Mouse (Mus musculus): ENCODE measurements around the gene Prpf38b.

Prpf38b gene

DNA sequence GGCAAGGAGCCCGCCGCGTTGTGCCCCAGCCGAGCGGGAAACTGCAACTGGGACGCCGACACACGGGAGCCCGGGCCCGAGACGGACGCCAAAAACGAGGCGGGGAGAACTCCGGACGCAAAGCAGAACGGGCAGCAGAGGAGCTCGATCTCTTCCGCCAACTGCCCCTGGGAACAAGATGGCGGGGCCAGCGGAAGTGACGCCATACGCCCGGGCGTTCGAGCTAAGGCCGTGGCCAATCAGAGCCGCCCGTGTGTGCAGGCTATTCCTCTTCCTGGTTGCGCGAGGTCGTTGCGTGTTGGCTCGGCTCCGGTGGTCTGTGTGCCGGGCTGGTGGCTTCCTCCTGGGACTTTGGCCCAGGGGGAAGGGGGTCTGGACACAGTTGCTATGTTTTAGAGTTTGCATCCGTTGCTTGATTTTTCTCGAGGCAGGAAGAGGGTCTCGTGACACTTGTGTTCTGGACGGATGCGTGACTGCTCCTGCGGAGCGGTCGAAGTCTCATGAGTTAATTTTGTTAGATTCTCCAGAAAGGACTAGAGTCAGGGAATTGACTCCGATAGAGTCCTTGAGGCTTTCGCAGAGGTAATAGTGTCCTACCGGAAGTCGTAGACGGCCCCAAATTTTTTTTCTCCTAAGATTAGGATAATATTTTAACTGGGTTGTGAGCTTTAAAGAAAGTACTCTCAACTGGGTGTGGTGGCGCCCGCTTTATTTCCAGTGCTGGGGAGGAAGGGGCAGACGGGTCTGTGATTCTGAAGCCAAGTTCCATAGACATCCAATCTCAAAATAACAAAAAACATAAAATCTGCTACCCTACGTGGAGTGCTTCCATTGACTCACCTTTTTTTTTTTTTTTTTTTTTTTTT, at the start of gene Prpf38b:
Gene Prpf38b (minus strand): TSS at position 180 of the 866 bp plus-strand sequence.
- peak; percentile 97 for DNase-seq (ENCODE audit: extremely low read depth, insufficient read length, low spot score)

GRCm38 (mm10) chr3:108961226-108961625, 49.7 kb upstream of the Prpf38b start:
- DNase-seq (ENCODE audit: extremely low read depth, insufficient read length, low spot score), result no peak

DNA sequence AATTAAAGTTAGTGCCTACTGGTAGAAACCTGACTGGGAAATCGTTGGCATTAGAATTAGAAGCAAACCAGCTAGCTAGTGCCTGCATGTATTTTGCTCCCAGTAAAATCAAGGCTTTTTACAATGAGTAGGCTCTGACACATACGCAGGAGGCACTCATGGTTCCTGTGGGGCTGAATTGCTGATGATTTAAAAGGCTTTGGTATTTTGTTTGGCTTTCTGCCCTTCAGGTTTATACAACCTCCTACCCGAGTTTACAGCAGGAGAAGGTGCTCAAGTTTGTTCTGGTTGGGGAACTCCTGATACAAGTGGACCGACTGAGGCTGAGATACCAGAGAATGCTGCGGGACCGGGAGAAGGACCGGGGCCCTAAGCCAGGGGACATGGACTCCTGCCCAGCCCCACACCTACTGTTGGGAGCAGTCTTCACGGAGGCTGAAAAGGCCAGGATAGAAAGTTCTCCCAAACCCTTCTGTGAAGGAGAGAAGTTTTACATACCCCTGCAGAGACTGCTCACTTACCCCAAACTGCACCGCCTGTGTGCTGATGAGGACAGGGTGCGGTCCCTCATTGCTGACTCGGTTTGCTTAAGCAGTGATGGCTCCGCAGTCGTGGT, 48.3 kb upstream of the Prpf38b start:
- DNase-seq (ENCODE audit: extremely low read depth, insufficient read length, low spot score), result peak; percentile 30

GRCm38 (mm10) chr3:108957976-108958375, 46.4 kb upstream of the Prpf38b start:
- DNase-seq (ENCODE audit: extremely low read depth, insufficient read length, low spot score), result no peak

DNA sequence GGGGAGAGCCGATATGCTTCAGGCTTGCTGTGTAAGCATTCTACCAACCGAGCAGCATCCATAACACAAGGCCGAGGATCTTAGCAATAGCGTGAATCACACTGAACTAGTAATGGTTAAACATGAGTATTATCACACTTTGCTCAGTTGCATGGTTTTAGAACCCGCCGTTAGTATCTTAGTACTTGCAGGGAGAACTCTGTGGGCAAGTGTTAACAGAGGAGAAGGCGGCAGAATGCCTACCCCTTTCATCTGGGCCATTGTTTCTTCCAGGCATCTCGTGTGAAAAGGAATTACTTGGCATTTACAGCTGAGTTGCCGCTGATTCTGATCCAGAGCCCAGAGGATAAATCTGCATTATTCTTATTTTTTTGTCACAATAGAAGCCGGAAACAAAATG, 29.5 kb upstream of the Prpf38b start:
- no peak for DNase-seq (ENCODE audit: extremely low read depth, insufficient read length, low spot score)

DNA sequence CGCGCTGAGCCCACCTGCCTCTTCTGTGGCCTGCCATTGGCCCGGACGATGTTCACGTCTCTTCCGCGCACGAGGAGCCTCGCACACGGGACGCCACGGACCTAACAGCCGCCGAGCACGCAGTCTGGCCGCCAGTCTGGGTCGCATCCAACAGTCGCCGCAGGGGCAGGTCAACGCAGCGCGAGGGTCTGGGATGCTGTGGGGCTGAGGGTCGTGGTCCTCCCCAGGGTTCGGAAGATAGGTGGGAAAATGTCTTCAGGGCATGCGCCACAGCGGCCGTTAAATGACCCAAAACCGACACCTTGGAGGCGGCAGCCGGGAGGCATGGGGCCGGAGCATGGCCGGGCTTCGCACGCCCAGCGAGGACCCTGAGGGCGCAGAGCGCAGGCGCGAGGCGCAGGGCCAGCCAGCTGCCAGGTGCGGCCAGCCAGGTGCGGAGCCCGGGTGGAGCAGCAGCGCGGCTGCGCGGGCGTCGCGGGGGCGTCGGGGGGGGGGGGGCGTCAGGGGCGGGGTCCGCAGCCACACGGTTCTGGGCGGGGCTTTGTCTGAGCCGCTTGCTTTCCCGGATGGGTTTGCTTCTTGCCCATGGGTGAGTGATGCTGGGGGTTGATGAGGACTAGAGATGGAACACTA, 28.6 kb upstream of the Prpf38b start, which contains the start of gene Gm9857:
Gene Gm9857 (minus strand): TSS at position 445 of the 633 bp plus-strand sequence.
- DNase-seq (ENCODE audit: extremely low read depth, insufficient read length, low spot score), result no peak

GRCm38 (mm10) chr3:108939573-108939972, 28.0 kb upstream of the Prpf38b start, which contains the start of gene Henmt1:
TSS of gene Henmt1 (plus strand) at chr3:108939873.
- no peak for DNase-seq (ENCODE audit: extremely low read depth, insufficient read length, low spot score)

DNA sequence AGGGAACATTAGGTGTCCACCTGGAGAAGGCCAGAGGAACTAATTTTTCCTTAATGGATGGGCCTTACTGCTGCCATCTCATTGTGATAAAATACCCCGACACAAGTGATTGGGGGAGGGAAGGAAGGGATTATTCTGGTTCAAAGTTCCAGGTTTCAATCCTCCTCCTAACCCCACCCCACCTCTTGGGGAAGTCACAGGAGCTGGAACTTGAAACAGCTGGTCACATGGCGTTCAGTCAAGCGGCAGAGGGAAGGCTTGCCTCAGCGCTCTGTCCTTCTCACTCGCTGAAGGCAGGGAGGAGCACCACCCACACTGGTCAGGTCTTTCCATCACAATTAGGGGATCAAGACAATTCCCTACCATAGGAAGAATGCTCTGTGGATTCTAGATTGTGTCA, 27.2 kb upstream of the Prpf38b start:
- DNase-seq (ENCODE audit: extremely low read depth, insufficient read length, low spot score), result no peak

DNA sequence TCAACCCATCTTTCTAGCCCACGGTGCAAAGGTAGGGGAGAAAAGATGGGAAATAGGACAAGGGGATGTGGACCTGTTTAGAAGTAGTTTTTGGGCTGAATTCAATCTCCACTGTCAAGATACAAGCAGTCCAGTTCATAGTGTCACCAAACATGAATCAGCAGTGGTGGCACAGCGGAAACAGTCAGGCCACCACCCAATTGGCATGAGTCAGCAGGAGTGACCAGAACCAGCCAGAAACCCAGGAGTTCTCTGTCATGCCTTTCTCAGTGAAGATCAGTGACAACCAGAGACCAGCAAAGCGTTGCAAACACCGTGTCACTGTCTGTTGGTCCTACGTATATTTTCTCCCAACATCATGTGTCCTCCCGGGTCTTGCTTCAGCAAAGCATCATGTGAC, 22.0 kb upstream of the Prpf38b start:
- peak; percentile 37 for DNase-seq (ENCODE audit: extremely low read depth, insufficient read length, low spot score)

DNA sequence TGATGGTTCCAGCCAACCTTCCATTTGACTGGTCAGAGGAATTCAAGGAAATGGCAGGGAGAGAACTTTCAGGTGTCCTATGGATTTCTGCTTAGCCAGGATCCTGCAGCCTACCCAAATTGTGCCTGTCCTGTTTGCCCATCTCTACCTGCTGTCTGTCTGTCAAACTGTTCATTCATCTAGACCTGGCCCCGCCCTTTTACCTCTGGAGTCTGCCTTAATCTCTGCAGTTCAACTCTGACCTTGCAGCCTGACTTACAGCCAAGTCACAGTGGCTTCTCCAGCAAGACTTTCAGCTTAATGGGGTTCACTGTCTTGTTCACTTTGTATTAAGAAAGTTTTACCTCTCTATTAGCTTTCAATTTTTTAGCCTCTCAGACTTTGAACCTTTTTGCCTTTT, 14.8 kb upstream of the Prpf38b start:
- DNase-seq (ENCODE audit: extremely low read depth, insufficient read length, low spot score), result no peak

DNA sequence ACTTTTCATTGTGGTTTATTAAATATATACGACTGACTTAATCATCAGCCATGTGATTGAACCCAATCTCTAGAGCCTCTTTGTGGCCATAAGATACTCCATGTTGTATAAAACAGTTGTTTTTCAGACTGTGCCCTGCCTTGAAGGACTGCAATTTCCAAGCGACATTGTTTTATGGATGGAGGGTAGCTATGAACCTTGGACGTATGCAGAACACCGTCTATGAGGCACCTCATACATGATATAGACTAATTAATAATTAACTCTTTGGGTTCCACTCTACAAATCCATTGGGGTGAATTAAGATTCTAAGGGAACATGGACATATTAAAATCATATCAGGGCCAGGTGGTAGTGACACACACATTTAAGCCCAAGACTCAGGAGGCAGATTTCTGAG, 14.2 kb upstream of the Prpf38b start:
- DNase-seq (ENCODE audit: extremely low read depth, insufficient read length, low spot score), result no peak

- DNase-seq (ENCODE audit: extremely low read depth, insufficient read length, low spot score), result no peak
Measured at GRCm38 (mm10) chr3:108921822-108922221, 10.3 kb upstream of the Prpf38b start.

- no peak for DNase-seq (ENCODE audit: extremely low read depth, insufficient read length, low spot score)
Measured at GRCm38 (mm10) chr3:108920442-108921070, 9.0 kb upstream of the Prpf38b start.

DNA sequence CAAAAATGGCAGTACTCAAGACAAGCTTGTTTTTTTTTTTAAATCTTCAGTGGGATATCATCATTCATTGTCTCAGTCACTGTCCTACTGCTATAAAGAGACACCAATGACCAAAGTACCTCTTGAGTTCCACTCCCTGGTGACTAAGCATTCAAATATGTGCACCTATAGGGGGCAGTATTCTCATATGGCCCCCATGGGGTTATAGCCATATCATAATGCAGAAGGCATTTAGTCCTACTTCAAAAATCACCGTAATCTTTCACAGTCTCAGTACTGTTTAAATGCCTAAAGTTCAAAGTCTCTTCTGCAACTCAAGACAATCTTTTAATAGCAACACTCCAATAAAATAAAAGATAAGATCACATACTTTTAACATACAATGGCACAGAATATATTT, 7.3 kb upstream of the Prpf38b start:
- DNase-seq (ENCODE audit: extremely low read depth, insufficient read length, low spot score), result no peak

DNA sequence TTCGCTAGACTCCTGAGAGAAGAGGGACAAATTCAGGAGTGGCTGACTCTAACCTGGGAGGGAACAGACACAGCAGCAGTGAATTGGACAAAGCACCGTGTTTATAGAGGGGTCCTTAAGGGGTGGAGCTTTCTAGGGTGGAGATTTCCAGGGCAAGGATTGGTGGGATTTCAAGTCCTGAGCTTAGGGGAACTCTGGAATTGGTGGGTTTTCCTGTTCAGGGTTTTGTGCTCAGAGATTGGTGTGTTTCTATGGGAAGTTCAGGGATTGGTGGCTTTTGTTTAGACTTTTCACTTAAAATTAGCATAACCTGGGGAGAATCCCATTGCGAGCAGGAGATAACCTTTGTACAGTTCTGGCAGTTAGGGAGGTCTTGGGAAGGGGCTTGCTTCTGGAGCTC, 6.5 kb upstream of the Prpf38b start:
- DNase-seq (ENCODE audit: extremely low read depth, insufficient read length, low spot score), result no peak

- no peak for DNase-seq (ENCODE audit: extremely low read depth, insufficient read length, low spot score)
Measured at GRCm38 (mm10) chr3:108916857-108917256, 5.3 kb upstream of the Prpf38b start.

- DNase-seq (ENCODE audit: extremely low read depth, insufficient read length, low spot score), result no peak
Measured at GRCm38 (mm10) chr3:108915999-108916398, 4.5 kb upstream of the Prpf38b start.

DNA sequence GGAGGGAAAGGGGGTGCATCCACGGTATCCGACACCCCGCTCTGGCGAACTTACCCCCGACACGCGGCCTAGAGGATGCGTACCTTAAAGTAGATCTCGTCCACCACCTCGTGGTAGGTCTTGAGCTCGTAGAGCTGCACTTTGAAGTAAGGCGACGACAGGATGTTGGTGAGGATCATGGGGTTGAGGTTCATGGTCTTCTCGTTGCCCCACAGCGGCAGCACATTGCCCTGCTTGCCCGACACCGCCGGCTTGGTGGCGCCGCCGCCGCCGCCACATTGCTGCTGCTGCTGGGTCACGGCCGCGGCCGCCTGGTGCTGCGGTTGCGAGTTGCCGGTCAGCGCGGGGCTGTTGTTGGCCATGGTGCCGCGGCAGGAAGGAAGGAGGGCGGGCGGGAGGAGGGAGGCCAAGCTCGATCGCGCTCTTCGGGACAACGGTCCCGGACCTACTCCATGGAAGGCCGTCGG, 413 bp downstream of the Prpf38b start:
- DNase-seq (ENCODE audit: extremely low read depth, insufficient read length, low spot score), result no peak

- DNase-seq (ENCODE audit: extremely low read depth, insufficient read length, low spot score), result peak; percentile 44
Measured at GRCm38 (mm10) chr3:108910303-108911080, 1.0 kb downstream of the Prpf38b start.

DNA sequence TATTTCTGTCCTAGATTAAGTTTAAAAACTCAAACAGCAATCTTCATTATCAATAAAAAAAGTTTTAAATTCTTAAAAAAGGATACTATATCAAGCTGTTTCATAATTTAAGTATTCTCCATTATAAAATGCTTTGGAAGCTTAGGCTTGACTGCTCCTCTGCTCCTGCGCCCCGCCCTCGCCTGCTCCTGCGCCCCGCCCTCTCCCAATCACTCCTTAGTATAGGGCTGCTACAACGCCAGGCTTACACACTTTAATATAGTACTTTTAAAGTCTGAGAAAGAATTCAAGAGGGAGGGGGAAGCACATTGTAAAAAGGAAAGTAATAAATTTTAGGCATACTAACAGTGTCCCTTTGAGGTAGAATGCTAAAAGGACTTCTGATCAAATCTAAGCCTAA, 8.6 kb downstream of the Prpf38b start:
- DNase-seq (ENCODE audit: extremely low read depth, insufficient read length, low spot score), result no peak
